In genomic region chr9:73040080-73040479, GRCm38 (mm10) we compare ENCODE assay signal across 7 mouse cellular contexts. TPM values are rescaled to one million over a fixed set of nuclear protein-coding genes. Genes with fewer than 3 reads are reported as not detected.
DNase-seq lines count a peak whose midpoint lies in the region; ATAC-seq and TF ChIP-seq lines count a peak whose summit lies in the region.

Pigb (minus strand) TSS chr9:73040378.

- 35% methylated on average over 6 of the region's 6 CpGs for WGBS in hindbrain, embryonic 14.5 days
- WGBS in liver, postnatal 0 days (ENCODE audit: insufficient replicate concordance), result 26% methylated on average over 6 of the region's 6 CpGs

- ATAC-seq in megakaryocyte, adult 5-6 weeks (ENCODE audit: poor library complexity, severe bottlenecking), result no peak
- ATAC-seq in hindbrain, embryonic 14.5 days (ENCODE audit: low FRiP score), result no peak
- ATAC-seq in liver, postnatal 0 days, result no peak

- H3K4me2 ChIP-seq in hindbrain, embryonic 14.5 days (replicated peaks), result peak within 1 kb of the TSS; percentile 93
- peak within 1 kb of the TSS; percentile 90 for H3K4me2 ChIP-seq in liver, postnatal 0 days (ENCODE audit: low read depth, low read length)

- peaks cover 41% of the 10 kb centered on the region for H3K4me1 ChIP-seq in megakaryocyte, embryonic 14.5 days
- no peaks in the 10 kb centered on the region; the same call in 1 of the 2 replicates for H3K4me1 ChIP-seq in brown adipose tissue, adult 24 weeks (ENCODE audit: control insufficient read depth, insufficient read depth, insufficient read length, low read length)
- H3K4me1 ChIP-seq in hindbrain, embryonic 14.5 days (replicated peaks; ENCODE audit: control insufficient read depth, insufficient read depth, low read length), result peaks cover 20% of the 10 kb centered on the region
- peaks cover 19% of the 10 kb centered on the region for H3K4me1 ChIP-seq in liver, postnatal 0 days (ENCODE audit: insufficient read depth)

- no peak for DNase-seq in hindbrain, embryonic 14.5 days (ENCODE audit: low spot score)
- DNase-seq in liver, postnatal 0 days, result no peak
- no peak for DNase-seq in gastrocnemius, postnatal 36 days
- DNase-seq in urinary bladder, postnatal 36 days (ENCODE audit: low spot score in 2 of 2), result no peak

- no peak for TF ChIP-seq EP300 in liver, postnatal 0 days (IDR thresholded peaks at IDR 0.05; ENCODE audit: low read depth)

- peak within 1 kb of the TSS; percentile 100 for H3K4me3 ChIP-seq in megakaryocyte, embryonic 14.5 days (replicated peaks)
- peak within 1 kb of the TSS; percentile 92 for H3K4me3 ChIP-seq in brown adipose tissue, adult 24 weeks (ENCODE audit: insufficient read depth, low read depth, low read length)
- H3K4me3 ChIP-seq in hindbrain, embryonic 14.5 days (replicated peaks; ENCODE audit: low read length), result peak within 1 kb of the TSS; percentile 59
- H3K4me3 ChIP-seq in liver, postnatal 0 days (ENCODE audit: low read depth, low read length), result peak within 1 kb of the TSS; percentile 79

- H3K27ac ChIP-seq in brown adipose tissue, adult 24 weeks (replicated peaks; ENCODE audit: low read depth, low read length), result peak within 1 kb of the TSS; percentile 72
- peak within 1 kb of the TSS; percentile 90 for H3K27ac ChIP-seq in hindbrain, embryonic 14.5 days
- peak within 1 kb of the TSS; percentile 81 for H3K27ac ChIP-seq in liver, postnatal 0 days (ENCODE audit: low read depth)

- peak within 1 kb of the TSS; percentile 80 for H3K9ac ChIP-seq in hindbrain, embryonic 14.5 days
- H3K9ac ChIP-seq in liver, postnatal 0 days (replicated peaks), result peak within 1 kb of the TSS; percentile 82

- H3K36me3 ChIP-seq in megakaryocyte, embryonic 14.5 days (replicated peaks; ENCODE audit: low read length), result peaks cover 23% of the 10 kb centered on the region
- H3K36me3 ChIP-seq in hindbrain, embryonic 14.5 days (replicated peaks; ENCODE audit: control insufficient read depth, insufficient read depth), result peaks cover 10% of the 10 kb centered on the region; the same call in 1 of the 2 replicates
- H3K36me3 ChIP-seq in liver, postnatal 0 days (replicated peaks; ENCODE audit: insufficient read depth, low read length), result no peaks in the 10 kb centered on the region

- H3K9me3 ChIP-seq in megakaryocyte, embryonic 14.5 days, result no peaks in the 10 kb centered on the region
- no peaks in the 10 kb centered on the region for H3K9me3 ChIP-seq in hindbrain, embryonic 14.5 days (ENCODE audit: control insufficient read depth, low read length)
- no peaks in the 10 kb centered on the region for H3K9me3 ChIP-seq in liver, postnatal 0 days (ENCODE audit: low read length)

- no peak for TF ChIP-seq CTCF in liver, postnatal 0 days (IDR thresholded peaks at IDR 0.05; ENCODE audit: low read depth)

- intact Hi-C loops in gastrocnemius, postnatal 36 days (cut with DNase I), result no loop called here

- no peaks in the 10 kb centered on the region for H3K27me3 ChIP-seq in megakaryocyte, embryonic 14.5 days (replicated peaks)
- no peaks in the 10 kb centered on the region for H3K27me3 ChIP-seq in hindbrain, embryonic 14.5 days (ENCODE audit: control insufficient read depth, insufficient read depth, low read length)
- no peaks in the 10 kb centered on the region for H3K27me3 ChIP-seq in liver, postnatal 0 days (ENCODE audit: insufficient read depth, low read length)

RNA-seq across cellular contexts. Expression of gene Pigb, which starts in this region (rescaled TPM):
- polyA plus RNA-seq in megakaryocyte, embryonic 14.5 days (2012; ENCODE audit: insufficient read depth, low replicate concordance), result 0.79 and 1.1 TPM in 2 replicates
- total RNA-seq in megakaryocyte, adult 5-6 weeks (2015), result 24.1 and 25.4 TPM in 2 replicates
- total RNA-seq in megakaryocyte, adult 5-6 weeks (2017), result 5.1 TPM in 2 replicates
- 4.4 and 5.4 TPM in 2 replicates for polyA plus RNA-seq in brown adipose tissue, adult 24 weeks (2012; ENCODE audit: insufficient read depth, insufficient read length, missing spikeins)
- 13.2 and 21.0 TPM in 2 replicates for polyA plus RNA-seq in hindbrain, embryonic 14.5 days (2014; fragmentation: Nextera tagmentation; extraction: Ambion mirVana)
- 2.9 and 3.1 TPM in 2 replicates for polyA plus RNA-seq in liver, postnatal 0 days (2015; fragmentation: Nextera tagmentation; extraction: Ambion mirVana)
- total RNA-seq in gastrocnemius, postnatal 36 days (2021), result 1 to 10 TPM; 3.2 to 4.3 TPM
